Mouse (Mus musculus) B cell, adult (primary cell): ENCODE data around the gene Slc24a3. TPM values are rescaled to one million over a fixed set of nuclear protein-coding genes. Genes with fewer than 3 reads are reported as not detected.

Source experiments
- total RNA-seq: library from RNA; stranded (reverse); gene quantifications from 4 replicates; pipeline ENCODE4 v1.2.4, GENCODE M21; 2023; ENCODE audit not compliant: inconsistent age

Gene Slc24a3
- total RNA-seq, result not detected in 4 replicates

GRCm38 (mm10) chr2:145167664-145168360, at the start of gene Slc24a3:
TSS of gene Slc24a3 (plus strand) at chr2:145167754.

GRCm38 (mm10) chr2:145675142-145675755, 507.7 kb downstream of the Slc24a3 start, which contains the start of gene Rin2:
TSS of gene Rin2 (plus strand) at chr2:145675215.

